Mouse (Mus musculus) ES-E14 (cell line): Measurements from ENCODE around the gene Man2a1. TPM values are rescaled to one million over a fixed set of nuclear protein-coding genes. Genes with fewer than 3 reads are reported as not detected.

Experiments
- DNase-seq: peaks from one replicate; pipeline ENCODE4 v3.0.0-alpha.2; 2013; ENCODE audit warnings: low read depth, low spot score
- H3K27ac ChIP-seq: 2 replicates; pipeline ENCODE4 v1.5.1; 2012; ENCODE audit warnings: low read depth, mild to moderate bottlenecking, low read length, moderate library complexity, mixed read lengths; ENCODE audit not compliant: poor library complexity, insufficient read depth, severe bottlenecking
- H3K36me3 ChIP-seq: 2 replicates; pipeline ENCODE4 v1.6.1; 2012; ENCODE audit warnings: mild to moderate bottlenecking, low read length, moderate library complexity, mixed read lengths; ENCODE audit not compliant: control insufficient read depth, poor library complexity, insufficient read depth, severe bottlenecking
- H3K4me1 ChIP-seq, 2 experiments: fragments of 150-350 bp in 1 of 2; sonication (generic) in 1 of 2; 2 replicates each; pipeline ENCODE4 v1.6.1; 2012; ENCODE audit warnings: low read length in 2 of 2, mild to moderate bottlenecking in 1 of 2, mixed read lengths in 1 of 2; ENCODE audit not compliant: control insufficient read depth in 2 of 2, insufficient read depth in 2 of 2, poor library complexity in 1 of 2
- H3K4me3 ChIP-seq, 2 experiments: fragments of 150-350 bp in 1 of 2; sonication (generic) in 1 of 2; 2 replicates each; pipeline ENCODE4 v1.5.1; 2012; ENCODE audit warnings: low read length in 2 of 2, low read depth in 1 of 2, mild to moderate bottlenecking in 1 of 2, mixed read lengths in 1 of 2; ENCODE audit not compliant: insufficient read depth in 1 of 2, poor library complexity in 1 of 2, severe bottlenecking in 1 of 2
- H3K9ac ChIP-seq: 2 replicates; pipeline ENCODE4 v1.6.1; 2012; ENCODE audit warnings: low read depth, mild to moderate bottlenecking, low read length, mixed read lengths; ENCODE audit not compliant: poor library complexity, insufficient read depth, severe bottlenecking
- H3K9me3 ChIP-seq: fragments of 150-350 bp; sonication (generic); 2 replicates; pipeline ENCODE4 v1.6.1; 2012; ENCODE audit warnings: low read depth, mild to moderate bottlenecking, low read length; ENCODE audit not compliant: control insufficient read depth, insufficient read depth
- CHD2 ChIP-seq: IDR thresholded peaks from 2 replicates; pipeline ENCODE4 v1.6.1; 2014; ENCODE audit warnings: mild to moderate bottlenecking, low read depth, low read length, inconsistent platforms
- HCFC1 ChIP-seq: IDR thresholded peaks from 2 replicates; pipeline ENCODE4 v1.6.1; 2012; ENCODE audit warnings: low read length, inconsistent platforms, borderline replicate concordance; ENCODE audit not compliant: insufficient read depth
- MAFK ChIP-seq: IDR thresholded peaks from 2 replicates; pipeline ENCODE4 v1.6.1; 2014; ENCODE audit warnings: mild to moderate bottlenecking, low read depth, low read length, inconsistent platforms; ENCODE audit not compliant: insufficient read depth
- ZC3H11A ChIP-seq: IDR thresholded peaks from 2 replicates; pipeline ENCODE4 v1.6.1; 2012; ENCODE audit warnings: low read depth, mild to moderate bottlenecking, inconsistent platforms, low read length, borderline replicate concordance
- ZNF384 ChIP-seq: IDR thresholded peaks from 2 replicates; pipeline ENCODE4 v1.6.1; 2012; ENCODE audit warnings: low read depth, low read length, inconsistent platforms
- in situ Hi-C, 2 experiments: fragments of 600-800 bp; cut with MboI; formaldehyde crosslinking; loops; one replicate each; pipeline ENCODE4 v1.15.1; 2025; ENCODE audit warnings: low sequenced_read_pairs in 2 of 2, inconsistent platforms in 1 of 2; ENCODE audit not compliant: unreplicated experiment in 2 of 2
- total RNA-seq: library from RNA; depleted of rRNA; stranded (reverse); fragments of 300-350 nt; gene quantifications from 2 replicates; pipeline ENCODE4 v1.2.3, GENCODE M21; 2012

Gene Man2a1
- total RNA-seq, 1 experiment = 42.7 TPM

GRCm38 (mm10) chr17:64668504-64668903 lies 68.0 kb downstream of the Man2a1 start:
- no peak for DNase-seq
- H3K9ac ChIP-seq = no peak overlapping the region
- in situ Hi-C loops = no loop called here
- H3K9me3 ChIP-seq = no peaks in the 10 kb centered on the region
- no peak overlapping the region for H3K4me3 ChIP-seq
- H3K36me3 ChIP-seq = peaks cover 3% of the 10 kb centered on the region; the same call in 1 of the 2 replicates
- TF ChIP-seq ZNF384 = no peak
- no peak for TF ChIP-seq CHD2
- no peak for TF ChIP-seq HCFC1
- no peak for TF ChIP-seq MAFK
- no peak for TF ChIP-seq ZC3H11A
- no peaks in the 10 kb centered on the region for H3K4me1 ChIP-seq
- no peak overlapping the region for H3K27ac ChIP-seq

DNA sequence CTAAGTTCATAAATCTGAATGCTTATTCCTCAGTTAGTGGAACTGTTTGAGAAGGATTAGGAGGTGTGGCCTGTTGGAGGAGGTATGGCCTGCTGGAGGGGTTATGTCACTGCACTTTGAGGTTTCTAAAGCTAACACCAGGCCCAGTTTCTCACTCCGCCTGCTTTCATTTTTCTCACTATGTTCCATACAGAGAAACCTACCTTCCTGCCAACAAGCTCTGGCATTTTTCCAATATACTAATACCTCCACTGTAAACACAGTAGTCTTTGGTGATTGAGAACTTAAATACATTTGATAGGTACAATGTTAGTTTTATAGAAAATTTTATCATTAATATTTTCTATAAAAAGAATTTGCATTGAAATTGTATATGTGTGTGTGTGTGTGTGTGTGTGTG lies 73.9 kb downstream of the Man2a1 start:
- in situ Hi-C loops = no loop called here
- no peak for DNase-seq
- Histone ChIP-seq H3K4me3 (no peak overlapping the region), H3K9ac (no peak overlapping the region), H3K27ac (no peak overlapping the region), H3K4me1 (no peaks in the 10 kb centered on the region), H3K9me3 (no peaks in the 10 kb centered on the region), H3K36me3 (peaks cover 2% of the 10 kb centered on the region; the same call in 1 of the 2 replicates)
- TF ChIP-seq HCFC1 (no peak), ZNF384 (no peak), CHD2 (no peak), ZC3H11A (no peak), MAFK (no peak)

DNA sequence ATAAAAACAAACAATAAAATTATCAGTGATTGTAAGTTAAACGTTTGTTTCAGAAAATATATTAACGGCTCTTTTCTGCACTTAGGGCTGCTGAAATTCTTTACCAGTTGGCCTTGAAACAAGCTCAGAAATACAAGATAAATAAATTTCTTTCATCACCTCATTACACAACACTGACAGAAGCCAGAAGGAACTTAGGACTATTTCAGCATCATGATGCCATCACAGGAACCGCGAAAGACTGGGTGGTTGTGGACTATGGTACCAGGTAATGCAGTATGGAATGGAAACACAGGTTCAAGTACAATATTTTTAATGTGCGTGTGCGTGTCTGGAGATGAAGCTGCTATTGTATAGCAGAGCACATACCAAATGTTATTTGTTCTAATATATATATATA lies 74.4 kb downstream of the Man2a1 start:
- Histone ChIP-seq H3K9me3 (no peaks in the 10 kb centered on the region), H3K9ac (no peak overlapping the region), H3K36me3 (no peaks in the 10 kb centered on the region), H3K4me3 (no peak overlapping the region), H3K4me1 (no peaks in the 10 kb centered on the region), H3K27ac (no peak overlapping the region)
- in situ Hi-C loops = no loop called here
- no peak for TF ChIP-seq HCFC1
- no peak for TF ChIP-seq ZNF384
- TF ChIP-seq CHD2 = no peak
- TF ChIP-seq MAFK = no peak
- TF ChIP-seq ZC3H11A = no peak
- no peak for DNase-seq

- Histone ChIP-seq H3K9ac (no peak overlapping the region), H3K27ac (no peak overlapping the region), H3K36me3 (no peaks in the 10 kb centered on the region), H3K4me1 (no peaks in the 10 kb centered on the region), H3K4me3 (no peak overlapping the region), H3K9me3 (no peaks in the 10 kb centered on the region)
- no peak for TF ChIP-seq CHD2
- TF ChIP-seq ZC3H11A = no peak
- TF ChIP-seq MAFK = no peak
- no peak for TF ChIP-seq ZNF384
- no peak for TF ChIP-seq HCFC1
- in situ Hi-C loops = no loop called here
- no peak for DNase-seq
These were observed 76.4 kb downstream of the Man2a1 start for GRCm38 (mm10) chr17:64676735-64677469.
